Mouse (Mus musculus) hindbrain, embryonic 12.5 days (tissue): ENCODE results near the gene Alppl2. TPM values are rescaled to one million over a fixed set of nuclear protein-coding genes. Genes with fewer than 3 reads are reported as not detected.

Experiments
- ATAC-seq: fragments of 200-750 bp; cut with Nextera tagmentation; 2 replicates; pipeline ENCODE4 v1.8.0; 2017; ENCODE audit warnings: moderate TSS enrichment; ENCODE audit not compliant: low FRiP score
- H3K27ac ChIP-seq: fragments of 300-500 bp; sonication (generic); 2 replicates; pipeline ENCODE4 v1.5.1; 2016; ENCODE audit warnings: mild to moderate bottlenecking
- H3K27me3 ChIP-seq: fragments of 300-500 bp; sonication (generic); 2 replicates; pipeline ENCODE4 v1.6.1; 2016; ENCODE audit warnings: mild to moderate bottlenecking
- H3K36me3 ChIP-seq: fragments of 300-500 bp; sonication (generic); 2 replicates; pipeline ENCODE4 v1.6.1; 2016; ENCODE audit warnings: mild to moderate bottlenecking
- H3K4me1 ChIP-seq: fragments of 300-500 bp; sonication (generic); 2 replicates; pipeline ENCODE4 v1.6.1; 2016
- H3K4me2 ChIP-seq: fragments of 300-500 bp; sonication (generic); replicated peaks from 2 replicates; pipeline ENCODE4 v1.6.1; 2016; ENCODE audit warnings: mild to moderate bottlenecking
- H3K4me3 ChIP-seq: fragments of 300-500 bp; sonication (generic); 2 replicates; pipeline ENCODE4 v1.5.1; 2016; ENCODE audit warnings: mild to moderate bottlenecking
- H3K9ac ChIP-seq: fragments of 300-500 bp; sonication (generic); 2 replicates; pipeline ENCODE4 v1.6.1; 2016; ENCODE audit warnings: mild to moderate bottlenecking, moderate library complexity
- H3K9me3 ChIP-seq: fragments of 300-500 bp; sonication (generic); replicated peaks from 2 replicates; pipeline ENCODE4 v1.6.1; 2016; ENCODE audit warnings: mild to moderate bottlenecking
- WGBS: fragments of 180-500 bp; shearing (Covaris S2); methylation state at CpG from one replicate; pipeline ENCODE4 v1.1.7; 2016; 5-methylcytosine and 5-hydroxymethylcytosine counted together
- polyA plus RNA-seq: library from polyadenylated mRNA; unstranded; fragments of >200 nt; fragmentation: Nextera tagmentation; extraction: Ambion mirVana; gene quantifications from 2 replicates; pipeline ENCODE4 v1.2.1, GENCODE M21; 2016

Alppl2 gene
- not detected in 2 replicates for polyA plus RNA-seq

DNA sequence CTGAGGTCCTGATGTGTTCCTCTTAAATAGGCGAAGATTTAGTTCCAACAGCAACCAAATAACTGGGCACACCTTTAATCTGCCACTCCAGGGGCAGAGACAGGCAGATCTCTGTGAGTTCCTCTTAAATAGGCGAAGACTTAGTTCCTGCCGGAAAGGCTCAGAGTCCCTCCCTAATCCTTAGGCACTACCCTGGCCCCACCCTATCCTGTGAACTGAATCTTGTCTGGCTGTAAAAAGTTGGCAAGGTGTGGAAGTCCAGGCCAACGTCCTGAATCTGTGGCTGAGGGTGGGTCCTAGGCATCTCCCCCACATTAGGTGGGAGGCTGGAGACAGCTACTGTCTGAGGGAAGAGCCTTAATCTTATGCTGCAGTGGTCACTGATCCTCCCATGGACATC lies at the start of gene Alppl2:
Alppl2 (minus strand) TSS at position 101 of the 400 bp plus-strand sequence.
- no peak for ATAC-seq
- H3K4me2 ChIP-seq, result no peak within 1 kb of the TSS
- H3K27ac ChIP-seq, result no peak within 1 kb of the TSS
- H3K9ac ChIP-seq, result no peak within 1 kb of the TSS
- no peaks in the 10 kb centered on the region for H3K4me1 ChIP-seq
- H3K4me3 ChIP-seq, result no peak within 1 kb of the TSS
- 85% methylated on average over 4 of the region's 4 CpGs for WGBS
- H3K27me3 ChIP-seq, result no peaks in the 10 kb centered on the region
- H3K36me3 ChIP-seq, result no peaks in the 10 kb centered on the region
- no peaks in the 10 kb centered on the region; the same call in 1 of the 2 replicates for H3K9me3 ChIP-seq

DNA sequence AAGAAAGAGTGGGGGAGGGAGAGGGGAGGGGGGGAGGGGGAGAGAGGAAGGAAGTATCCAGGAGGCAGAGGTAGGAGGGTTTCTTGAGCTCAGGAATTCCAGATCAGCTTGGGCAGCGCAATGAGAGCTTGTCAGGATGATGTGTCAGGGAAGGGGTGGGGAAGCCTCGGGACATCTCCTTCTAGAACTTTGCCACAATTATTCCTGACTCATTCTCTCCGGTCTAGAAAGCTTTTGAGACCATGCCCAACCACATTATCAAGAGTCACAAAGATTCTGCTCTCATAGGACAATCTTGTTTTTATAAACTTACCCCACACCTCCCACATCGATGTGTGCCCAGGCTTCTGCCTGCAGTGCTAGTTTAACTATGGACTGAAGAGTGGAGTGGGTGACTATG lies 42.1 kb upstream of the Alppl2 start:
- H3K4me1 ChIP-seq, result 0 out of 2 replicates have a peak, but pooled peaks cover 6% of the 10 kb centered on the region
- H3K36me3 ChIP-seq, result no peaks in the 10 kb centered on the region
- H3K4me3 ChIP-seq, result no peak overlapping the region
- ATAC-seq, result no peak
- no peak overlapping the region for H3K27ac ChIP-seq
- no peak overlapping the region for H3K4me2 ChIP-seq
- WGBS, result 98% methylated on average over 3 of the region's 4 CpGs
- H3K9ac ChIP-seq, result no peak overlapping the region
- H3K27me3 ChIP-seq, result peaks cover 26% of the 10 kb centered on the region
- no peaks in the 10 kb centered on the region for H3K9me3 ChIP-seq

DNA sequence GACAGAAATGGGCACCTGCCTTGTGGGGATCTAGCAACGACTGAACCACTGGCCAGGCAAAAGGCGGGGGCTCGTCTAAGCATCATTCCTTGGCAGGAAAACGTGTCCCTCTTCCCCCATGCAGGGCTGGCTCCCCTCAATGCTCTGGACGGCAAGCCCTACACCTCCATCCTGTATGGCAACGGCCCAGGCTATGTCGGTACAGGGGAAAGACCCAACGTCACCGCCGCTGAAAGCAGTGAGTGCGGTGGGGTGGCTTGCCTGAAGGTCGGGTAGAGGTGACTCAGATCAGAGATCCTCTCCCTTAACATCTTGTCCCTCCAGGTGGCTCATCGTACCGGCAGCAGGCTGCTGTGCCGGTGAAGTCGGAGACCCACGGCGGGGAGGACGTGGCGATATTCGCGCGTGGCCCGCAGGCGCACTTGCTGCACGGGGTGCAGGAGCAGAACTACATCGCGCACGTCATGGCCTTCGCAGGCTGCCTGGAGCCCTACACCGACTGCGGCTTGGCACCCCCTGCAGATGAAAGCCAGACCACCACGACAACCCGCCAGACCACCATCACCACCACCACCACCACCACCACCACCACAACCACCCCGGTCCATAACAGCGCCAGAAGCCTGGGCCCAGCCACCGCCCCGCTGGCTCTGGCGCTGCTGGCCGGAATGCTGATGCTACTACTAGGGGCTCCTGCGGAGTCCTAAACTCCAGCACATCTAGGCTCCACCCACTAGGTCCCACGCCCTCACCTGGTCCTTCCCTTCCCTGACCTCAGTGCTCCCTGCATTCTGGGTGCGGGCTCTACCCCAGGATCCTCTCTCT lies 37.7 kb upstream of the Alppl2 start:
- Histone ChIP-seq H3K4me2 (peak overlapping the region; percentile 31), H3K4me3 (peak overlapping the region; percentile 20; the same call in 1 of the 2 replicates), H3K4me1 (0 out of 2 replicates have a peak, but pooled peaks cover 6% of the 10 kb centered on the region), H3K27ac (no peak overlapping the region), H3K9ac (no peak overlapping the region), H3K9me3 (no peaks in the 10 kb centered on the region), H3K27me3 (peaks cover 41% of the 10 kb centered on the region), H3K36me3 (no peaks in the 10 kb centered on the region)
- 12% methylated on average over 40 of the region's 43 CpGs for WGBS
- peak; percentile 40 for ATAC-seq

DNA sequence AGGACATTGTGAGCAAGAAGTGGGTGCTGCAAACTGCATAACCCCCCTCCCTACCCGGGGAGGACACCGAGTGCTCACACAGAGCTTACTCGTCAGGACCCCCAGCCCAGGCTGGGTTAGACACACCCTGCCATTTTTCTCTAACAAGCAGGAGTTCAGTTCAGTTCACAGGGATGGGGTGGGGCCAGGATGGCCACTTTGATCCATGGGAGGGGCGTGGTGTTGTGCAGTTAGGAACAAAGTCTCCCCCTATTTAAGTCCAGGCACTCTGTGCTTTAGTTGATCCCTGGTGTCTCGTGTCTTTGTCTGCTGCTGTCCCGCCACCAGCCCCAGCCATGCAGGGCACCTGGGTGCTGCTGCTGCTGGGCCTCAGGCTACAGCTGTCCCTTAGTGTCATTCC lies 34.9 kb upstream of the Alppl2 start, which contains the start of gene Akp3:
Akp3 (plus strand) TSS at position 301 of the 400 bp plus-strand sequence.
- Histone ChIP-seq H3K9me3 (no peaks in the 10 kb centered on the region), H3K4me3 (no peak within 1 kb of the TSS), H3K36me3 (no peaks in the 10 kb centered on the region), H3K27ac (no peak within 1 kb of the TSS), H3K27me3 (peaks cover 41% of the 10 kb centered on the region), H3K4me1 (0 out of 2 replicates have a peak, but pooled peaks cover 6% of the 10 kb centered on the region), H3K4me2 (no peak within 1 kb of the TSS), H3K9ac (no peak within 1 kb of the TSS)
- WGBS, result 81% methylated on average over 6 of the region's 6 CpGs
- ATAC-seq, result no peak

DNA sequence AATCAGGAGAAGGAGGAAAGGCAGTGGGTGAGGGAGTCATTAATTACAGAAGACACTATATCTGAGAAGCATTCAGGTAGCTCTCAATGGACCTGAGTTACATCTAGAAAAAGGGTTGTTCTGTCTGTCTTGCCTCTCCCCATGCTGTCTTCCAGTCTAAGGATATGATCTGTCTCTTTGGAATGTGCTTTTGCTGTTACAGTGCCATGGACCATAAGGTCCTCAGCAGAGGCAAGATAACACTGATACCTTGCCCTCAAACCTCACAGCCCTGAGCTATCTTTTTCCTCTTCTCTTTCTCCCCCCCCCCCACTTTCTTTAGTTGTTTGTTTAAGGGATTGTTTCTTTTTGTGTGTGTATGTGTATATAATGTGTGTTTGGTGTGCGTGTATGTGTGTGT lies 25.1 kb upstream of the Alppl2 start:
- Histone ChIP-seq H3K9me3 (no peaks in the 10 kb centered on the region), H3K4me2 (no peak overlapping the region), H3K27ac (no peak overlapping the region), H3K36me3 (no peaks in the 10 kb centered on the region), H3K27me3 (no peaks in the 10 kb centered on the region), H3K4me1 (no peaks in the 10 kb centered on the region), H3K4me3 (no peak overlapping the region), H3K9ac (no peak overlapping the region)
- ATAC-seq, result no peak
- WGBS, result 87% methylated on average over 1 of the region's 1 CpGs

DNA sequence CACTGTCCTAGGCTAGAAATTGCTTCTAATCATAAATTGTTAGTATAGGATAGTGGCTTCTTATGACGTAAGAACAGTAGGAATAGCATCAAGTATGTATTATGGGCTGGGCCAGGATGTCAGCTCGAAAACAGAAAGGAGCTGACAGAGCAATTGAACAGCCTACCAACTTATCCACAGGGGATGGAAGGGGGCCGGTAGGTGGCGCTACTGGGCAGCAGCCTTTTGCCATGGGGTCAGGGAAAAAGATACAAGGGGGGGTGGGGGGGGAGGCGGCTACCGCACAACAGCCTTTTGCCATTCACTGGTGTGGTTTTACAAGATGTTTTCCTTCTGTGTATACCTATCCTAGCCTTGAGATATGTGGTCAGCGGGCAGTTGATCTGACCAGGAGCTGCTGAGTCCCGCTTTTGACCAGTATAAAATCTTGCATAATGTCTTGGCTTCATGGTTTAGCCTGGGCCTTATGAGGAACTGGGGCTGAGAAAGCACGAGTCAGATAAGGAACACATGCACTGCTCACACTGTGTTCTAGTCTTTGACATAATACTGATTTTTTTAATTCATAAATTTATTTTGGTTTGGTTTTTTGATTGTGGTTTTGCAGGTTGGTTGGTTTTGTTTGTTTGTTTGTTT lies 22.1 kb upstream of the Alppl2 start:
- ATAC-seq, result no peak
- Histone ChIP-seq H3K9ac (no peak overlapping the region), H3K27me3 (no peaks in the 10 kb centered on the region), H3K4me3 (no peak overlapping the region), H3K9me3 (no peaks in the 10 kb centered on the region), H3K4me1 (no peaks in the 10 kb centered on the region), H3K36me3 (no peaks in the 10 kb centered on the region), H3K4me2 (no peak overlapping the region), H3K27ac (no peak overlapping the region)
- WGBS, result 36% methylated on average over 9 of the region's 9 CpGs

DNA sequence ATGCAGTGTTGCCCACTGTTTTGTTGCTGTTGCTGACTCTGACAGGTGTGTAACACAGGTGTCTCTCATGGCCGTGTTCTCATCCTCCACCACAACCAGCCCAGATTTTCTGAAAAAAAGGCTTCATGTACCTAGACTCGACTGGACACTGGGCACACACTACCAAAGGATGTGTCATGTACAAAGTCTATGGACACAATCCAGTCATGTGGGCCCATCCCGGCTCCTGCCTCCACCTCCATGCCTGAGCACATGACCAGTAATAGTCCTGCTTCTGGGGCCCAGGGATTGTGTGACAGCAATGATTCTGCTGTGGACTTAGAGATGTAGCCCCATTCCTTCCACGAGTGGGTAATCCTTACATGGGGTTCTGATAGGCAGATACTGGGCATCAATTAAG lies 18.8 kb upstream of the Alppl2 start:
- WGBS, result 87% methylated on average over 4 of the region's 4 CpGs
- H3K36me3 ChIP-seq, result no peaks in the 10 kb centered on the region
- H3K4me2 ChIP-seq, result no peak overlapping the region
- ATAC-seq, result no peak
- H3K4me1 ChIP-seq, result no peaks in the 10 kb centered on the region
- no peak overlapping the region for H3K27ac ChIP-seq
- no peaks in the 10 kb centered on the region for H3K9me3 ChIP-seq
- H3K9ac ChIP-seq, result no peak overlapping the region
- no peaks in the 10 kb centered on the region for H3K27me3 ChIP-seq
- H3K4me3 ChIP-seq, result no peak overlapping the region

DNA sequence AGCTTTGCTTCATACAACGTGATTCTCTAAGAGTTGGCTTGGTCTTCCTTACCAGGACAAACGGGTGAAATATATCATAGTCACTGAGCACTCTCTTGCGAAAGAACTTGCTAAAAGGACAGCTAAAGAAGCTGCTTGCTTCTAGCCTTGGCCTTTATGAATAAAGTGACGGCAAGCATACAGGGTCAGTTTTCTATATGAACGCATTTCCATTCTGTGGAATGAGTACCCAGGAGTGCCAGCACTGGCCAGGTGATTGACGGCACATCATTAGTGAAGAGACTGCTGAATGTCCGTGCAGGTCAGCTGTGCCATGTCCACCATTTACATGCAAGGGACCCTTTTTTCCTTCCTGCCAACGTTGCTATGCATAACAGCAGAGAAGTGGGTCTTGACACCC lies 16.8 kb upstream of the Alppl2 start:
- no peaks in the 10 kb centered on the region for H3K27me3 ChIP-seq
- H3K27ac ChIP-seq, result no peak overlapping the region
- no peak overlapping the region for H3K4me3 ChIP-seq
- no peaks in the 10 kb centered on the region for H3K9me3 ChIP-seq
- no peak overlapping the region for H3K9ac ChIP-seq
- no peak overlapping the region for H3K4me2 ChIP-seq
- no peak for ATAC-seq
- H3K36me3 ChIP-seq, result no peaks in the 10 kb centered on the region
- 76% methylated on average over 8 of the region's 8 CpGs for WGBS
- no peaks in the 10 kb centered on the region for H3K4me1 ChIP-seq

DNA sequence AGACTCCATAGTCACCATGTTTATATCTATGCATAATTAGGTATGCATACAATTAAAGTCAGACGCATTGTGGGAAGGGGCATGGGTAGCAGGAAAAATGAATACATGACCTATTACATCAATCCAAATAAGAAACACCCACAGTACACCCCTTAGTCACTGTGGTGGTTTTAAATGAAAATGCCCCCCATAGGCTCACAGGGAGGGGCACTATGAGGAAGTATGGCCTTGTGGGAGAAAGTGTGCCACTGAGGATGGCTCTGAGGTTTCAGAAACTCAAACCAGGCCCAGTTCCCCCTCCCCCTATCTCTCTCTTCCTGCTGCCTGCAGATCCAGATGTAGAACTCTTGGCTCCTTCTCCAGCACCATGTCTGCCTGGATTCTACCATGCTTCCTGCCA lies 14.2 kb upstream of the Alppl2 start:
- Histone ChIP-seq H3K9me3 (no peaks in the 10 kb centered on the region), H3K9ac (no peak overlapping the region), H3K36me3 (no peaks in the 10 kb centered on the region), H3K4me1 (no peaks in the 10 kb centered on the region), H3K27me3 (peaks cover 10% of the 10 kb centered on the region), H3K4me3 (no peak overlapping the region), H3K27ac (no peak overlapping the region), H3K4me2 (no peak overlapping the region)
- 75% methylated on average over 1 of the region's 1 CpGs for WGBS
- no peak for ATAC-seq

DNA sequence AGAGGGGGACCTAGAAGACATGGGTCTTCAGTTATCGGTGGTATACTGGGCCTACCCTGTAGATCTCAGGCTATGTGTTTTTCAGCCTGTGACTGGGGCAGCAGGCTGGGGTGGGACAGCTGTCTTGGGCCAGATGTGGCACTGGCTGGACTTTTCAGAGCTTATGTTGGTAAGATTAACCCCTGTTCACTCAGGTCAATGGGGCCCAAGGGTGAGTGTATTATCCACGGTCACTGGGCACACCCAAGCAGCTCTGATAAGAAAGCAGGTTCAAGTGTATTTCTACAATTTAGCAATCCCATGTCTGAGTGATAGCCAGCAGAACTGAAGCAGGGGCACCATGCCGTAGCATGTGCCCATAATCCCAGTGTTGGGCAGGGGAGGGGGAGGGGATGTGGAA lies 12.4 kb upstream of the Alppl2 start:
- Histone ChIP-seq H3K9me3 (no peaks in the 10 kb centered on the region), H3K4me1 (no peaks in the 10 kb centered on the region), H3K4me2 (no peak overlapping the region), H3K36me3 (no peaks in the 10 kb centered on the region), H3K27ac (no peak overlapping the region), H3K27me3 (peaks cover 13% of the 10 kb centered on the region), H3K4me3 (no peak overlapping the region), H3K9ac (no peak overlapping the region)
- 88% methylated on average over 3 of the region's 3 CpGs for WGBS
- no peak for ATAC-seq

DNA sequence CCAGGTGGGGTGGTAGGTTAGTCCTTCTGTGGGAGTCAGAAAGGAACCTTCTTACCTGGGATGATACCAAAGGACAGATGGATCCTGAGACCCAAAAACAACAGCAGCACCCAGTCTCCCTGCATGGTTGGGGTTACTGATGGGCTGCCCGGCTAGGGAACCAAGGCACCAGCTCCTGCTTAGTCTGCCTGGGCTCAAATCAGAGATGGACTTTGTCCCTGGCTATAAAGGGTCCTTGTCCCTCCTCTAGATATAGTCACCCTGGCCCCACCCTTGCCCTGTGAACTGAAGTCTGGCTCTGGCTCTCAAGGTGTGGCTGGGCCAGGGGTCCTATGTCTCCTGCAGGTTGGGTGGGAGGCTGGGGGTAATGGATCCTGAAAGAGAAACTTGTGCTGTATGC lies 11.7 kb upstream of the Alppl2 start, which contains the start of gene Alpi:
Alpi (minus strand) TSS at position 196 of the 400 bp plus-strand sequence.
- Histone ChIP-seq H3K27ac (no peak within 1 kb of the TSS), H3K4me2 (no peak within 1 kb of the TSS), H3K27me3 (peaks cover 13% of the 10 kb centered on the region), H3K9me3 (no peaks in the 10 kb centered on the region), H3K4me3 (no peak within 1 kb of the TSS), H3K9ac (no peak within 1 kb of the TSS), H3K4me1 (no peaks in the 10 kb centered on the region), H3K36me3 (no peaks in the 10 kb centered on the region)
- WGBS, result 95% methylated on average over 1 of the region's 1 CpGs
- no peak for ATAC-seq

DNA sequence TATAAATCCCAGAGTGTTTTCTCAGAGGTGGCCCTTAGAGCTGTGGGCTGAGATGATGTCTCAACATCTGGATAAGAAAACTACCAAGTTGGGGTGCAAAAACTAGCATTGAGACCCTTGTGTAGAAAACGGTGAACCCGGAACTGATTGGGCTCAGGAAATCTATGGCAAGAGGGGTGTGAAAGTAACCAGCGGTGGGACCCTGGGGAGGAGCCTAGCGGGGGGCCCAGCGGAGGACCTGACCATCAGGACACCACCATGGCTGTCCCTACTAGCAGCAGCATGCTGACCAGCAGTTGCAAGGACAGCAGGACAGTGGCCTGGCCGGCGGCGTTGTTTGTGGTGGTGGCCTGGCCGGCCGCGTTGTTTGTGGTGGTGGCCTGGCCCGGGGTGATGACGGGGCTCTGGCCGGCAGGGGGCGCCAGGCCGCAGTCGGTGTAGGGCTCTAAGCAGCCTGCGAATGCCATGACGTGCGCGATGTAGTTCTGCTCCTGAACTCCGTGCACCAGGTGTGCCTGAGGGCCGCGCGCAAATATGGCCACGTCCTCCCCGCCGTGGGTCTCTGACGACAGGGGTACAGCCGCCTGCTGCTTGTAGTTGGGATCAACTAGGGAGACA lies 8.7 kb upstream of the Alppl2 start:
- H3K9me3 ChIP-seq, result no peaks in the 10 kb centered on the region
- H3K4me2 ChIP-seq, result peak overlapping the region; percentile 32
- no peaks in the 10 kb centered on the region for H3K36me3 ChIP-seq
- H3K27me3 ChIP-seq, result peaks cover 13% of the 10 kb centered on the region
- ATAC-seq, result peak; percentile 74; the same call in 1 of the 2 replicates
- no peak overlapping the region for H3K4me3 ChIP-seq
- 12% methylated on average over 30 of the region's 30 CpGs for WGBS
- no peak overlapping the region for H3K9ac ChIP-seq
- H3K4me1 ChIP-seq, result no peaks in the 10 kb centered on the region
- H3K27ac ChIP-seq, result no peak overlapping the region
